Mouse (Mus musculus): ENCODE measurements around the gene Rhog. TPM values are rescaled to one million over a fixed set of nuclear protein-coding genes. Genes with fewer than 3 reads are reported as not detected.

The Rhog gene
- total and polyA plus RNA-seq, 2 experiments from 2014 or later, result 24.6 to 34.7 TPM

GRCm38 (mm10) chr7:102289466-102289865 is 33.6 kb upstream of the Rhog start:
- DNase-seq (ENCODE audit: low spot score), result no peak

GRCm38 (mm10) chr7:102282261-102282660 is 26.4 kb upstream of the Rhog start:
- H3K9me3 ChIP-seq (replicated peaks; ENCODE audit: control insufficient read depth, low read length), result no peaks in the 10 kb centered on the region
- H3K4me3 ChIP-seq (ENCODE audit: low read depth, low read length), result no peak overlapping the region
- H3K27me3 ChIP-seq (ENCODE audit: control insufficient read depth, insufficient read depth, low read length), result peaks cover 87% of the 10 kb centered on the region
- ATAC-seq (ENCODE audit: insufficient read depth, low read depth) (peak; percentile 98), DNase-seq (ENCODE audit: low spot score) (peak; percentile 93)
- no peaks in the 10 kb centered on the region for H3K36me3 ChIP-seq (replicated peaks; ENCODE audit: control insufficient read depth, insufficient read depth, low read length)
- 20% methylated on average over 5 of the region's 5 CpGs for WGBS
- TF ChIP-seq EP300 (IDR thresholded peaks at IDR 0.05; ENCODE audit: low read depth), result peak; percentile 96
- no peak for TF ChIP-seq CTCF (IDR thresholded peaks at IDR 0.05; ENCODE audit: low read depth)
- no peak overlapping the region for H3K4me2 ChIP-seq (ENCODE audit: low read depth, low read length)
- no peak overlapping the region for H3K27ac ChIP-seq (ENCODE audit: low read depth)
- peaks cover 3% of the 10 kb centered on the region; the same call in 1 of the 2 replicates for H3K4me1 ChIP-seq (ENCODE audit: control insufficient read depth, insufficient read depth)
- no peak overlapping the region for H3K9ac ChIP-seq (replicated peaks; ENCODE audit: low read depth, low read length)

More at GRCm38 (mm10) chr7:102289466-102289865, 33.6 kb upstream of the Rhog start:
- no peak overlapping the region for H3K4me3 ChIP-seq (ENCODE audit: low read depth, low read length)
- no peak overlapping the region for H3K9ac ChIP-seq (replicated peaks; ENCODE audit: low read depth, low read length)
- TF ChIP-seq EP300 (IDR thresholded peaks at IDR 0.05; ENCODE audit: low read depth) (no peak), CTCF (IDR thresholded peaks at IDR 0.05; ENCODE audit: low read depth) (no peak)
- 82% methylated on average over 6 of the region's 6 CpGs for WGBS
- H3K27me3 ChIP-seq (ENCODE audit: control insufficient read depth, insufficient read depth, low read length), result peaks cover 98% of the 10 kb centered on the region
- H3K9me3 ChIP-seq (replicated peaks; ENCODE audit: control insufficient read depth, low read length), result no peaks in the 10 kb centered on the region
- H3K27ac ChIP-seq (ENCODE audit: low read depth), result no peak overlapping the region
- no peaks in the 10 kb centered on the region for H3K4me1 ChIP-seq (ENCODE audit: control insufficient read depth, insufficient read depth)
- no peak for ATAC-seq (ENCODE audit: insufficient read depth, low read depth)
- no peaks in the 10 kb centered on the region for H3K36me3 ChIP-seq (replicated peaks; ENCODE audit: control insufficient read depth, insufficient read depth, low read length)
- no peak overlapping the region for H3K4me2 ChIP-seq (ENCODE audit: low read depth, low read length)

DNA sequence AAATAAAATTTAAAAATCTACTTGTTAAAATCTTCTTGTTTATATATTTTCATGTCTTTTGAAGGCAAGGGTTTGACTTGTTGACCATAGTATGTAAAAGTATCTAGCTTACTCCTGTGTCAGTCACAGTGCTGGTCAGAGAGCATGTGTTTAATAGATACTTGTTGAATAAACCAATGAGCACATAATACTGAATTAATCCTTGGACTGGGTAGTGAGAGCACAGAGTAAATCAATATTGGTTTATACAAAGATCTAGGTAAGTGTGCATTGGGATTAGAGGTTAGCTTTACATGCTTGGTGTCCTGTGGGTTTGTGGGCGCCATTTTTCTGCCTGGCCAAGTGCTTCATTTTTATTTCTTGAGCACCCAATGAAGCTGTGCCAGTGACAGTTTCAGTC is 25.5 kb upstream of the Rhog start:
- no peak overlapping the region for H3K27ac ChIP-seq (ENCODE audit: low read depth)
- peaks cover 3% of the 10 kb centered on the region; the same call in 1 of the 2 replicates for H3K4me1 ChIP-seq (ENCODE audit: control insufficient read depth, insufficient read depth)
- TF ChIP-seq EP300 (IDR thresholded peaks at IDR 0.05; ENCODE audit: low read depth) (no peak), CTCF (IDR thresholded peaks at IDR 0.05; ENCODE audit: low read depth) (no peak)
- no peak for ATAC-seq (ENCODE audit: insufficient read depth, low read depth)
- no peak overlapping the region for H3K9ac ChIP-seq (replicated peaks; ENCODE audit: low read depth, low read length)
- 81% methylated on average over 1 of the region's 1 CpGs for WGBS
- H3K36me3 ChIP-seq (replicated peaks; ENCODE audit: control insufficient read depth, insufficient read depth, low read length), result no peaks in the 10 kb centered on the region
- no peaks in the 10 kb centered on the region for H3K9me3 ChIP-seq (replicated peaks; ENCODE audit: control insufficient read depth, low read length)
- no peak overlapping the region for H3K4me2 ChIP-seq (ENCODE audit: low read depth, low read length)
- H3K4me3 ChIP-seq (ENCODE audit: low read depth, low read length), result no peak overlapping the region
- H3K27me3 ChIP-seq (ENCODE audit: control insufficient read depth, insufficient read depth, low read length), result peaks cover 87% of the 10 kb centered on the region
- no peak for DNase-seq (ENCODE audit: low spot score)

- Histone ChIP-seq H3K27ac (ENCODE audit: low read depth) (no peak overlapping the region; the same call in 1 of the 2 replicates), H3K36me3 (replicated peaks; ENCODE audit: control insufficient read depth, insufficient read depth, low read length) (no peaks in the 10 kb centered on the region), H3K9ac (replicated peaks; ENCODE audit: low read depth, low read length) (no peak overlapping the region), H3K4me1 (ENCODE audit: control insufficient read depth, insufficient read depth) (peaks cover 24% of the 10 kb centered on the region), H3K4me3 (ENCODE audit: low read depth, low read length) (no peak overlapping the region), H3K4me2 (ENCODE audit: low read depth, low read length) (no peak overlapping the region; the same call in 1 of the 2 replicates), H3K9me3 (replicated peaks; ENCODE audit: control insufficient read depth, low read length) (no peaks in the 10 kb centered on the region), H3K27me3 (ENCODE audit: control insufficient read depth, insufficient read depth, low read length) (peaks cover 24% of the 10 kb centered on the region)
- TF ChIP-seq CTCF (IDR thresholded peaks at IDR 0.05; ENCODE audit: low read depth) (no peak), EP300 (IDR thresholded peaks at IDR 0.05; ENCODE audit: low read depth) (no peak)
- WGBS, result 86% methylated on average over 3 of the region's 3 CpGs
- DNase-seq (ENCODE audit: low spot score), result peak; percentile 68
- ATAC-seq (ENCODE audit: insufficient read depth, low read depth), result peak; percentile 64
Measured at GRCm38 (mm10) chr7:102272422-102272948, 16.6 kb upstream of the Rhog start.

DNA sequence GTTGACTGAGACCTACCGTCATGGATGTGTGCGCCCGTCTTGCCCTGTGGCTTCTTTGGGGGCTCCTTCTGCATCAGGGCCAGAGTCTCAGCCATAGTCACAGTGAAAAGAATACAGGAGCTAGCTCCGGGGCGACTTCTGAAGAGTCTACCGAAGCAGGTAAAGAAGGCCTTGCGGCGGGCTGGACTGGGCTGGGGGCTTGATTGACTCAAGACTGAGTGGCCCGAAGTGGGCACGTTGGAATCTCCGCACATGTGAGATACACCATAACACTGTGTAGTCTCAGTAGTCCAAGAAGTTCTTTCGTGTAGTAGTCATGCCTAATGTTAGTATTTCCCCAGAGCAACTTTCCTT is 12.5 kb upstream of the Rhog start:
- H3K4me1 ChIP-seq (ENCODE audit: control insufficient read depth, insufficient read depth), result peaks cover 24% of the 10 kb centered on the region
- no peak for TF ChIP-seq EP300 (IDR thresholded peaks at IDR 0.05; ENCODE audit: low read depth)
- TF ChIP-seq CTCF (IDR thresholded peaks at IDR 0.05; ENCODE audit: low read depth), result no peak
- H3K36me3 ChIP-seq (replicated peaks; ENCODE audit: control insufficient read depth, insufficient read depth, low read length), result no peaks in the 10 kb centered on the region
- peak overlapping the region; percentile 69 for H3K9ac ChIP-seq (replicated peaks; ENCODE audit: low read depth, low read length)
- ATAC-seq (ENCODE audit: insufficient read depth, low read depth), result no peak
- 30% methylated on average over 12 of the region's 12 CpGs for WGBS
- H3K4me3 ChIP-seq (ENCODE audit: low read depth, low read length), result peak overlapping the region; percentile 83
- no peaks in the 10 kb centered on the region for H3K9me3 ChIP-seq (replicated peaks; ENCODE audit: control insufficient read depth, low read length)
- DNase-seq (ENCODE audit: low spot score), result no peak
- H3K4me2 ChIP-seq (ENCODE audit: low read depth, low read length), result peak overlapping the region; percentile 93
- H3K27ac ChIP-seq (ENCODE audit: low read depth), result no peak overlapping the region
- H3K27me3 ChIP-seq (ENCODE audit: control insufficient read depth, insufficient read depth, low read length), result peaks cover 24% of the 10 kb centered on the region

Measured in heart, postnatal 0 days (tissue).